Mouse (Mus musculus): ENCODE measurements around the gene Kif21a.

Kif21a gene

GRCm38 (mm10) chr15:91017261-91018160 lies 32.2 kb downstream of the Kif21a start:
- no peak for DNase-seq

DNA sequence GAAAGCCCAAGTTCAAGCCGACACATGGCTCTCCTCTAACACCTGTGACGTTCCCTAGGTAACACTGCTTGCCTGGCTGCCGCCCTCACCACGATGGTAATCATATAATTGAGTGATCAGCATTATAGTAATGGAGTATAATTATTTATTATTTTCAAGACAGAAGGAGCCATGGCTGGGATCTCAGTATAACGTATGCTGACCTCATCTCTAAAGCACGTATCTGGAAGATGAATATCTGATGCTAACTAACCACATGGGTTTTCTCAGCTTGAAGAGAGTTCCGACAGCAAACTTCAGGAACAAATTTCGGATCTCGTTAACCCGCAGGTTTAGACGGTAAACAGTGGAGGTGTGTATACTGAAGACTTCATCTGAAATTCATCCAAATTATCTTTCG lies 33.4 kb downstream of the Kif21a start:
- no peak for DNase-seq

DNA sequence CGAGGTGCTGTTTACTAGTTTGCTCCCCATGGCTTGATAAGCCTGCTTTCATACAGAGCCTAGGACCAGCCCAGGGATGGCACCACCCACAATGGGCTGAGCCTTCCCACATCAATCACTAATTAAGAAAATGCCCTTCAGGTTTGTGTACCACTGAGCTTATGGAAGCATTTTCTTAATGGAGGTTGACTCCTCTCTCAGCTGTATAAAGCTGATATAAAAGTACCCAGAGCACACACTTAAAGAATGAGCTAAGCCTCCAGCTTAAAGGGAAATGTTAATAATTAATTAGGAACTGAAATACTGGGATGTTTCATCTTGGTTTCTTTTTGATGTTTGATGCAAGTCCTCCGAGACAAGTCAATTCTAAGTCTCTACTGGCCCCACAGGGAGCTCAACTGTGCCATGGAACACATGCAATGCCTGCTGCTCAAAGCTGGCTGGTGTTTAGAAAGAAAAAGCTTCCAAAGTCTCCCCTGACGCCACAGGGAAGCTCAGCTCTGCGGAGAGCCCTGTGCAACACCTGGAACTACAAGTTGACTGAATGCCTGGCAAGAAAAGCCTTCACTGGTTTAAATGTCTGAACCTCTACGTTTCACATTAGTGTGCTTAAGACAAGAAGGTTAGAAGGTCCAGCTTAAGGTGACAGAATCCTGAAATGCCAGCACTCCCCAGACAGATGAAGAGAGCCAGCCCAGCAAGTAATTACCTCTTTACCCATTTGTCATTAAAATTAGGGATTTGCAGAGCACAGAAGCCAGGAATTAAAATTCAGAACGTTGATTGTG lies 36.8 kb downstream of the Kif21a start:
- no peak for DNase-seq

- no peak for DNase-seq
These were observed 39.5 kb downstream of the Kif21a start for GRCm38 (mm10) chr15:91010218-91010617.

DNA sequence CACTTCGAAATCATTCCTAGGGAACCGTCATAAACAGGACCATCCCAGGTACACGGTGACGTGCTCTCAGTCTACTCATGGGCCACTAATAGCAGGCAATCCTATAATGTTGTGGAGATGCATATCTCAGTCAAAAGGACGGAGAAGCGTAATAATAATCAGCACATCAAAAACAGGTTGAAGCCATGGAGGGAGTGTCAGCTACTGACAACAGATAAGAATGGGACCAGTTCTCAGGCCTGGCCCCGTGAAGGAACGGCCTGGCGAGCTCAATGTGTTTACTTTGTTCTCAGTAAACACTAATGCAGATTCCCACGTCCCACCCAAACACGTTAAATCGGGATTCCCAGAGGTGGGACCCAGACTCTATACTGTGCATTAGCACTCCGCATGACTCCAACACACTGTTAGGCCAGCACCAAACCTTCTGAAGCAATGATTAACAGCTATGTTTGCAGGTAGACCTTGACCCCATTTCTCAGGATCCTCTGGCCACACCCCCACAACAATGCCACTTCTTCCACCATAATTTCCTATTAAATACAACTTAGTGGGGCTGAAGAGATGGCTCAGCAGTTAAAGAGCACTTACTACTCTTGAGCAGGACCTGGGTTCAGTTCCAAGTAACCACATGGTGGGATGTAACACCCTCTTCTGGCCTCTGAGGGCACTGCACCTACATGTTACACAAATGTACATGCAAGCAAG lies 42.5 kb downstream of the Kif21a start:
- DNase-seq = no peak

- no peak for DNase-seq
These were observed 45.0 kb downstream of the Kif21a start for GRCm38 (mm10) chr15:91004726-91005125.

- no peak for DNase-seq
These were observed 48.6 kb downstream of the Kif21a start for GRCm38 (mm10) chr15:91001037-91001616.

DNA sequence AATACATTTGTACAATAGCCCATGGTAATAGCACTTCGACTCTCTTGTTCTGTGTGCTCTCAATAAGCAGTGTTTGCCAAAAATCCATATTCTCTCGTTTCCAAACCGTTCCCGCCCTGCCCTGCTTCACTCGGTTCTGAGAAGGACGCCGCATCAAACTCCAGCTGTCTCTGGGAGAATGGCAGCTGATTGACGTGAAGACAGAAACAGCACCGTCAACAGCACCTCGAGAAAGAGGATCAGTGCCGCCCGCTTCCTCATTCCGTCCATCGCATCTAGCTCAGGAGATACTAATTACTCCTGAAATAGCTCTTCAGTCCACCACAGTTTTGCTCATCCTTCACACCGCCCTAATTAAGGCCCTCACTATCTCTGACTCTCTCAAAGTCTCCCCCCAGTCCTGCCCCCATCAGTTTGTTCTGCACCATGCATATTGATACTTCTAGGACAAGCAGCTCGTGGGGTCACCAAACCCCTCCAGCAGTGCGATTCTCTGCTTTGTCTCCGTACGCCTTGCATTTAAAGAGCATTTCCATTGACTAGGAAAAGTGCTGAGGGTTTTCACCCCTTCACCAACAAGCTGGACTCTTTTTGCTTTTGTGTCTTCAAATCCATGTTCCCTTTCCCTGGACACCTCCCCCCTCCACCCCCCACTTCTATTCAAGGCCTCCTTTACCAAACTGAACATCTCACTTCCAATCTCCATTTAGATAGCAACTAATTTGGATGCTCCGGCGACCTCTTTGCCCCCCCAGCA lies 49.3 kb downstream of the Kif21a start:
- DNase-seq = no peak

GRCm38 (mm10) chr15:90992871-90993270 lies 56.9 kb downstream of the Kif21a start:
- DNase-seq = no peak

DNA sequence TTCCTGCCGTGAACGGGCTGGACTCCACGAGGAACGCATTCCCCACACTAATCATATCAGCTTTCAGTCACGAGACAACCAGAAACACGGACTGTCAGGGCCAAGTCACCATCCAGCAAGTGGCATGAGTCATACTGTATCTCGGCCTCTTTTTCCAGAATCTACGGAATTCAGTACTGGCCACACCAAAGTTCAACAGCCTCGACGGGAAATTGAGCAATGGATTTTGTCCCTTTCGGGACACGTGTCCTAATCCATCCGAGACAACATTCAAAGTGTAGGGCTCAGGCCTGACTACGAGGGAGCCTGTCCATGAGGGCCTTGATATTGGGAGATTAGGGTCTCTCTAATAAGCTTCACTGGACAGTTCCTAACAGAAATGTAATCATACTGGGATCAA lies 57.4 kb downstream of the Kif21a start:
- DNase-seq = no peak

GRCm38 (mm10) chr15:90991843-90992242 lies 57.9 kb downstream of the Kif21a start:
- no peak for DNase-seq

GRCm38 (mm10) chr15:90987714-90988250 lies 62.0 kb downstream of the Kif21a start:
- no peak for DNase-seq

- no peak for DNase-seq
These were observed 73.8 kb downstream of the Kif21a start for GRCm38 (mm10) chr15:90975914-90976313.

- DNase-seq = no peak
These were observed 77.6 kb downstream of the Kif21a start for GRCm38 (mm10) chr15:90971914-90972767.

- DNase-seq = no peak
These were observed 86.4 kb downstream of the Kif21a start for GRCm38 (mm10) chr15:90963320-90963719.

DNA sequence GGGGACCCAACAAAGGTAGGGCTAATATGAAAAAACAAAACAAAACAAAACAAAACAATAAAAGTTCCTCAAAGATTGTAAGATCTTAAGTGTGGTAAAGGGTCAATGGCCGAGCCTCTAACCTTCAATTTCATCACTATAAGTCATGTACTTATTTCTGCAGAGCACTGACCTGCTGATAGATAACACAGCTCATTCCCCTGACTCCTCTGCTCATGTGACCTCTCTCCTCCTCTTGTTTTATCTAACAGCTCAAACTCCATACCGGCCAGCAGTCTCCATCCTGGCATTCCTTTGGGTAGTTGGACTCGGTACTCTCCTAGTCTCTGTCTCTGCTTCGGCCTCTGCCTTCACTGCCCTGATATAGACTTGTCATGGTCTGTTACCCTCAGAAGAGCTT lies 87.2 kb downstream of the Kif21a start:
- DNase-seq = no peak

DNA sequence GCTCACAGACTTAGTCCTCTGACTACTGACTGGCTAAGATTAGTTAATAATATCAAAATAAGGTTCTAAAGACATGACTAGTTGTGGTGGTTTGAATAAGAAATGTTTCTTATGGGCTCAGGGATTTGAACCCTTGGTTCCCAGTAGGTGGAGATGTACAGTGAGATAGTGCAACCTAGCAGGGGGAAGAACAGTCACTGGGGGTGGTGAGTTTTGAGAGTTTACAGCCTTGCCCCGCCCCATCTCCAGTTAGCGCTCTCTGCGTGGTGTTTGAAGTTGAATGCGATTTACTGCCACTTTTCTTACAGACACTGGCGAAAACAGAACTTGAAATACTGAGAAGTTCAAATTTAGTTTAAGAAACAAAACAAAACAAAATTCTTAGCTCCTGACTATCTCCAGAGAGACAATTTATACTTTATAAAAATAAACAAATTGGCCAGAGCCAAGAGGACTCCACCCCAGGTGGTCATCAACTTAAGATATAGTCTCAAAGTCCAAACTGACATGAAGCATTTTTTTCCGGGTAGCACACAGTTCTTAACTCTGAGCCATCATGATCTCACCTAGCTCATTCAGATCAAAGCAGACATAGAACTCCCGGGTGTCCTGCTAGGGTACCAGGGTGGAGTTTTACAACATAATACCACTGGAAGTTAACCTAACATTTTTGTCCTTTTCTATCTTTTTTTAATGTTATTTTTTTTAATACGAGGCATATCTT lies 88.8 kb downstream of the Kif21a start:
- DNase-seq = no peak

DNA sequence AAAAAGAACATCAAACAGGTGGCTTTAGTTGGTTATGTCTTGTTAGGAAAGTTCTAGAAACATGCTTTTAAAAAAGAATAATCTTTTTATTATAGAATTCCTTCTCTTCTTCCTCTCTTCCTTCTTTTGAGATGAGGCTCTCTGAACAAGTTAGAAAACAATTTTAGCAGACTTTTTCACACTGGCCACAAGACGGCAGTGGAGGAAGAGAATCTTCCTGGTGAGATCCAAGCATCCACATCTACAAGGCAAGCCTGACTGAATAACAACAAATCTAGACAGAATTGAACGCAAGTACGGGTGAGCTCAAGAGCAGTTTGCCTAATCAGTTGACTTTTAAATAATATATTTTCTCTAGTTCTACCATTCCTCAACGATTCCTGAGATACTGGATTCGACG lies 98.4 kb downstream of the Kif21a start:
- DNase-seq = no peak

- DNase-seq = no peak
These were observed 111.3 kb downstream of the Kif21a start for GRCm38 (mm10) chr15:90938469-90938868.

- no peak for DNase-seq
These were observed 114.2 kb downstream of the Kif21a start for GRCm38 (mm10) chr15:90935579-90935978.

Measured in right cerebral cortex, postnatal 14 days (tissue).